Mouse (Mus musculus) C2C12 (cell line): Measurements from ENCODE around the gene Arhgap17. TPM values are rescaled to one million over a fixed set of nuclear protein-coding genes. Genes with fewer than 3 reads are reported as not detected.

ENCODE experiments used
- H3K27me3 ChIP-seq: one replicate; pipeline ENCODE4 v1.6.1; 2011; ENCODE audit not compliant: control insufficient read depth, insufficient read depth, insufficient read length
- H3K36me3 ChIP-seq: one replicate; pipeline ENCODE4 v1.6.1; 2011; ENCODE audit not compliant: control insufficient read depth, insufficient read depth
- H3K4me3 ChIP-seq: one replicate; pipeline ENCODE4 v1.5.1; 2011; ENCODE audit warnings: mild to moderate bottlenecking, control low read depth; ENCODE audit not compliant: poor library complexity, insufficient read depth, severe bottlenecking
- H3K79me2 ChIP-seq: one replicate; pipeline ENCODE4 v1.6.1; 2011; ENCODE audit not compliant: control insufficient read depth, insufficient read depth
- H3K79me3 ChIP-seq: one replicate; pipeline ENCODE4 v1.6.1; 2011; ENCODE audit warnings: low read depth, control low read depth
- H3ac ChIP-seq: one replicate; pipeline ENCODE3; 2011; ENCODE audit warnings: low read depth; ENCODE audit not compliant: control insufficient read depth, insufficient read length
- CEBPB ChIP-seq: IDR thresholded peaks from one replicate; pipeline ENCODE4 v1.6.1; 2011; ENCODE audit warnings: low read depth, mild to moderate bottlenecking, control low read depth, moderate library complexity
- CTCF ChIP-seq: IDR thresholded peaks from one replicate; pipeline ENCODE4 v1.5.1; 2011; ENCODE audit not compliant: control insufficient read depth, insufficient read depth, insufficient read length
- FOSL1 ChIP-seq: IDR thresholded peaks from one replicate; pipeline ENCODE4 v1.8.0; 2011; ENCODE audit warnings: mild to moderate bottlenecking, low read length; ENCODE audit not compliant: poor library complexity, insufficient read depth, severe bottlenecking
- MAX ChIP-seq: IDR thresholded peaks from one replicate; pipeline ENCODE4 v1.6.1; 2011; ENCODE audit warnings: mild to moderate bottlenecking, control low read depth
- MYOD1 ChIP-seq: IDR thresholded peaks from one replicate; pipeline ENCODE4 v1.6.1; 2011; ENCODE audit warnings: low read depth; ENCODE audit not compliant: control insufficient read depth, insufficient read length
- MYOG ChIP-seq: IDR thresholded peaks from one replicate; pipeline ENCODE4 v1.6.1; 2011; ENCODE audit not compliant: control insufficient read depth, insufficient read length; ENCODE audit errors: extremely low read depth
- USF1 ChIP-seq: IDR thresholded peaks from one replicate; pipeline ENCODE4 v1.6.1; 2011; ENCODE audit warnings: low read depth, mild to moderate bottlenecking, control low read depth, moderate library complexity
- polyA plus RNA-seq: library from polyadenylated mRNA; unstranded; fragments of >200 nt; fragmentation: generic; extraction: Trizol; gene quantifications from one replicate; pipeline ENCODE4 v1.2.1, GENCODE M21; 2012; ENCODE audit warnings: missing spikeins

Gene Arhgap17
- polyA plus RNA-seq, 1 experiment: 17.3 TPM

DNA sequence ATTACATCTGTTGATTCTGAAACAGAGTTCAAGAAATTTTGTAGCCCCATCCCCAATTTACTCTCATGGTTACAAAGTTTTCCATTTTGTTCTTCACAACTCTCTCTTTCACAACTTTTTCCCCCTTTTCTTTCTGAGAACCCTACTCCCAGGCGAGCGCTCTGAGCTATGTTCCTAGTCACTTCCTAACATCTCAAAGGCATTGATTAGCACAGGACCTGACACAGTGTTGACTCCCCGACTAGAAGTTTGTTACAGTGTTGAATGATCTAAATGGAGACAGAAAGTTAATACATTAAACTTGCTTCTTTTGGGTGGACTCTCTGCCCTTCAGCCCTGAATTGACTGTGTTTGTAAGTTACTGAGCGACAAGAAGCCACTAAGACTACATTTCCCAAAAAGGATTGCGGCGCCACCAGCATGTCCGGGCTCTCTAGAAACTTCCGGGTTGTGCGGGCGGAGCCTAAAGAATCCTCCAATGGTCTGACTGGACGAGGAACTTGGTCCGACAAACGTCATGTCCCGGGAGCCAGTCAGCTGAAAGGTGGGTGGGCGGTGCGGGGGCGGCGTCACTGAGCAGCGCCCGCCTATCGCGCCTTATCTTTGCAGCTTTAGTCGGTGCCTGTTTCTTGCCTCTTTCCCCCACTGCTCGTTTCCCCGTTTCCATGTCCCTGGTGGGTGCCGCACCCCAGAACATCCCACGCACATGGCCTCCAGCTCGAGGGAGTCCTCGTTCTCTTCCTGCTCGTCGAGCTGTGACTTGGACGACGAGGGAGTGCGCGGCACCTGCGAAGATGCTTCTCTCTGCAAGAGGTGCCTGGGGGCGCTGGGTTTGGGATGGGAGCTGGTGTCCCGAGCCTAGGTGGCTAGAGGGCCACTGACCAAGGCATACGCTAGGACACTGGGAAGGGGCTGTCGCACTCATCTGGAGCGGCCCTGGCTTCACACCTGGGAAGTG lies 8.0 kb upstream of the Arhgap17 start:
- Histone ChIP-seq H3K79me2 (peaks cover 13% of the 10 kb centered on the region), H3K4me3 (peak overlapping the region; percentile 45), H3K27me3 (no peaks in the 10 kb centered on the region), H3ac (peak overlapping the region; percentile 91), H3K79me3 (peaks cover 8% of the 10 kb centered on the region), H3K36me3 (no peaks in the 10 kb centered on the region)
- TF ChIP-seq CEBPB (no peak), MYOG (no peak), FOSL1 (no peak), USF1 (no peak), CTCF (no peak), MAX (no peak), MYOD1 (no peak)

DNA sequence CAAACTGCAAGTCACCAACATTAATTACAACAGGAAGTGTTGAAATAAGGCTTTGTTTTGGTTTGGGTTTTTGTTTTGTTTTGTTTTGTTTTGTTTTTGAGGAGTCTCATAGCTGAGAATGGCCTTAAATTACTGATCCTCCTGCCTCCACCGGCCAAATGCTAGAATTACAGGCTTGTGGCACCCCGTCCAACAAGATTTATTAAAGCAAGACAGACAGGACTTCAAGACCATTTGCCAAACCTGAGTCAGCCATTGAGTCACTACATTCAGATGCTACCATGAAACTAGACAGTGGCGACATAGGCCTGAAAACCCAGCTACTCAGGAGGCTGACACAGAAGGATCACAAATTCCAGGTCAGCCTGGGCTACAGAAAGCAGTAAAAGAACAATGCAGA lies 1.8 kb upstream of the Arhgap17 start:
- Histone ChIP-seq H3ac (no peak overlapping the region), H3K36me3 (no peaks in the 10 kb centered on the region), H3K79me3 (peaks cover 17% of the 10 kb centered on the region), H3K79me2 (peaks cover 29% of the 10 kb centered on the region), H3K27me3 (no peaks in the 10 kb centered on the region), H3K4me3 (no peak overlapping the region)
- TF ChIP-seq MYOG: no peak
- TF ChIP-seq FOSL1: peak; percentile 29

DNA sequence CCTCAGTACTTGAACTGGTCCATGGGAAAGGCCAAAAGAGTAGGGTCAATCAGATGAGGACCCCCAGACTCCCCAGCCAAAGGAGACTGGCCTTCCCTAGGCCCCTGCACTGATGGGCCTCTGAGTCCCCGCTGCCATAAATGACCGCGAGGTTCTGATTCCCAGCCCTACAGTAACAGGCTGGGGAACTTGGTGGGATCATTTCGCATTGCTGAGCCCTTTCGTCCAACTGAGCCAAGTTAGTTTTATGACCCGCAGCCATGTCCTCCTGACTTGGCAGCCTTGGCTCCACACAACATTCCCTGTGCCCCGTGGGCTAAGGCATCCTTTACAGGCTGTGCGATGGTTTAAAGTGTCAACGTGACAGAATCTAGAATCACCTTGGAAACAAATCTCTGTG lies 985 bp upstream of the Arhgap17 start:
- Histone ChIP-seq H3ac (peak overlapping the region; percentile 13), H3K36me3 (no peaks in the 10 kb centered on the region), H3K79me3 (peaks cover 25% of the 10 kb centered on the region), H3K79me2 (peaks cover 37% of the 10 kb centered on the region), H3K27me3 (no peaks in the 10 kb centered on the region), H3K4me3 (peak overlapping the region; percentile 48)
- TF ChIP-seq USF1 (no peak), MYOG (no peak), CEBPB (no peak), MYOD1 (no peak), MAX (no peak), FOSL1 (no peak)

DNA sequence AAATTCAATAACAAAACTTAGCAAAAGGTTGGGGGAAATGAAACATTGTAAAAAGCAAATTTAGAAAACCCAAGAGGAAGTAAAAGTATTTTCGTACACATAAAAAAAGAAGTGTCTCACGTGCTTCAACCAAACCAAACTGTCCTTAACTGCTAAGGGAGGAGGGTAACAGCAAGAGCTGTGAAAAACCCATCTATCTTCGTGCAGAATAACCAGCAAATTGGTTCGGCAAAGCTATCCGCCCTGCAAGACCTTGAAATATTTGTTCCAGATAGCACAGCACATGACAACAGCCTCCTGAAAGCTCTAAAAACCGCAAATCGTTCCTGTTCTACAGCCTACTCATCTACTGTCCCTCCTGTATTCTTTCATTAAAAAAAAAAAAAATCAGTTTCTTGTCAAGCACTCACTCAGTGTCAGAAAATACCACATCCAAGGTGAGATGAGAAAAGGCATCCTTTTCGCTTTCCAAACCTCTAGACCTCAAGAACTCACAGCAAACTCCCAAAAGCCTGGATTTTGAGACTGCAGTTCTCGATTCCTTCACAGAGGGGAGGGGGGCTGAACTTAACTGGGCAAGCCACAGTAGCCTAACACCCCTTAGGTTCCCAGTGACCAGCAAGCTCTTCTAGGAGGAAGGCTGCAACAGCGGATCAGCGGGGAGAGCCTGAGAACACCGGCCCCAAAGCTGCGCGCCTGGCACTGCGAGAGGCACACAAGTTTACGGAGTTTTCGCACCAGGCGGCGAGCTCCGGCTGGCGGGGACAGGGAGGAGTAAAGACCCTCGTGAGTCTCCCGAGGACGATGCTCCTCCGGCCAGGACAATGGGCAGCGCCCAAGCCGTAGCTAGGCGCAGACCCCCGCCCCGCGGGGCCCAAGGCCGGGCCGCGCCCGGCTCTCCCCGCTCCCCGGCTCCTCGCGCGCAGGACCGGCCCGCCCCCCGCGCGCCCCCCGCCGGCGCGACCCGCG lies 653 bp downstream of the Arhgap17 start:
- Histone ChIP-seq H3K79me2 (peaks cover 54% of the 10 kb centered on the region), H3K4me3 (peak overlapping the region; percentile 48), H3K79me3 (peaks cover 39% of the 10 kb centered on the region), H3ac (peak overlapping the region; percentile 75), H3K36me3 (no peaks in the 10 kb centered on the region), H3K27me3 (no peaks in the 10 kb centered on the region)
- no peak for TF ChIP-seq CTCF
- TF ChIP-seq CEBPB: no peak
- no peak for TF ChIP-seq MYOD1
- no peak for TF ChIP-seq MAX
- no peak for TF ChIP-seq FOSL1
- peak; percentile 12 for TF ChIP-seq USF1
- TF ChIP-seq MYOG: no peak

DNA sequence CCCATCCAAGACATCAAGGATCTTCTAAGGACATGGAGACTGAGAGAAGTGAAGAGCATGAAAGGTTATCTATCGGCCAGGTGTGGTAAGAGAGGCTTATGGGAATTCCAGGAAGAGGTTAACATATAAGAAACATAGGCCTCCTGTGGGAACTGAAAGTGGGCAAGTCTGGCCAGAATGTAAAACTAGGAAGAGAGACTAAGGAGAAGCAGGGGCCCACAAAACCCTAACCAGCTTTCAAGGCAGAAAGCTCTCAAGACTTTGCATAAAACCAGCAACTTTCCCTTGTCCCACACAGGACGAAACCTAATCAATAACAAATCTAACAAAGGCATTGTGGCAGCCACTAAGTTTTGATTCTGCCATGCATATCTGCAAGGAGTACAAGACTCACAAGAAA lies 1.5 kb downstream of the Arhgap17 start:
- peak overlapping the region; percentile 26 for H3ac ChIP-seq
- no peaks in the 10 kb centered on the region for H3K36me3 ChIP-seq
- peak overlapping the region; percentile 48 for H3K4me3 ChIP-seq
- TF ChIP-seq FOSL1 (no peak), USF1 (no peak), CTCF (no peak), MYOD1 (no peak)
- H3K79me2 ChIP-seq: peaks cover 62% of the 10 kb centered on the region
- peaks cover 47% of the 10 kb centered on the region for H3K79me3 ChIP-seq
- no peaks in the 10 kb centered on the region for H3K27me3 ChIP-seq
